Mouse (Mus musculus) neural tube, embryonic 13.5 days (tissue): ENCODE data around the gene Fabp2. TPM values are rescaled to one million over a fixed set of nuclear protein-coding genes. Genes with fewer than 3 reads are reported as not detected.
"Not testable (repeated sequence)": the region's sequence is repeated elsewhere in the genome, so short reads cannot be mapped to it uniquely, and the experiment has no call there.

ENCODE experiments used
- ATAC-seq: fragments of 200-750 bp; cut with Nextera tagmentation; 2 replicates; pipeline ENCODE4 v1.8.0; 2017; ENCODE audit warnings: low read depth, mild to moderate bottlenecking, moderate TSS enrichment, moderate library complexity
- H3K27ac ChIP-seq: fragments of 300-500 bp; sonication (generic); replicated peaks from 2 replicates; pipeline ENCODE4 v1.5.1; 2015; ENCODE audit warnings: moderate library complexity, mild to moderate bottlenecking, inconsistent platforms
- H3K27me3 ChIP-seq: fragments of 300-500 bp; sonication (generic); 2 replicates; pipeline ENCODE4 v1.6.1; 2015; ENCODE audit warnings: mild to moderate bottlenecking, inconsistent platforms
- H3K36me3 ChIP-seq: fragments of 300-500 bp; sonication (generic); 2 replicates; pipeline ENCODE4 v1.6.1; 2015; ENCODE audit warnings: mild to moderate bottlenecking, inconsistent platforms
- H3K4me1 ChIP-seq: fragments of 300-500 bp; sonication (generic); replicated peaks from 2 replicates; pipeline ENCODE4 v1.6.1; 2015; ENCODE audit warnings: inconsistent platforms
- H3K4me2 ChIP-seq: fragments of 300-500 bp; sonication (generic); 2 replicates; pipeline ENCODE4 v1.6.1; 2015; ENCODE audit warnings: inconsistent platforms, mild to moderate bottlenecking, moderate library complexity
- H3K4me3 ChIP-seq: fragments of 300-500 bp; sonication (generic); 2 replicates; pipeline ENCODE4 v1.5.1; 2015; ENCODE audit warnings: mild to moderate bottlenecking, inconsistent platforms
- H3K9ac ChIP-seq: fragments of 300-500 bp; sonication (generic); 2 replicates; pipeline ENCODE4 v1.6.1; 2015; ENCODE audit warnings: moderate library complexity, mild to moderate bottlenecking, inconsistent platforms
- H3K9me3 ChIP-seq: fragments of 300-500 bp; sonication (generic); 2 replicates; pipeline ENCODE4 v1.6.1; 2016; ENCODE audit warnings: inconsistent platforms
- WGBS: fragments of 180-500 bp; shearing (Covaris S2); methylation state at CpG from one replicate; pipeline ENCODE4 v1.1.7; 2015; 5-methylcytosine and 5-hydroxymethylcytosine counted together
- polyA plus RNA-seq: library from polyadenylated mRNA; unstranded; fragments of >200 nt; fragmentation: Nextera tagmentation; extraction: Ambion mirVana; gene quantifications from 2 replicates; pipeline ENCODE4 v1.2.1, GENCODE M21; 2015

Fabp2 gene
- polyA plus RNA-seq, 1 experiment from 2014 or later = not detected

GRCm38 (mm10) chr3:122923147-122923546, 28.3 kb downstream of the Fabp2 start:
- H3K4me3 ChIP-seq = no peak overlapping the region

GRCm38 (mm10) chr3:122924009-122924914, 29.4 kb downstream of the Fabp2 start, which contains the start of gene 1810037I17Rik:
TSS of gene 1810037I17Rik (plus strand) at chr3:122924203.
- no peaks in the 10 kb centered on the region for H3K27me3 ChIP-seq
- WGBS = under 1% methylated on average over 68 of the region's 68 CpGs
- peak; percentile 99 for ATAC-seq

More at GRCm38 (mm10) chr3:122923147-122923546, 28.3 kb downstream of the Fabp2 start:
- no peak for ATAC-seq
- H3K27ac ChIP-seq = no peak overlapping the region
- H3K4me2 ChIP-seq = peak overlapping the region; percentile 64
- peaks cover 18% of the 10 kb centered on the region for H3K4me1 ChIP-seq
- H3K27me3 ChIP-seq = no peaks in the 10 kb centered on the region
- no peaks in the 10 kb centered on the region for H3K9me3 ChIP-seq
- 72% methylated on average over 7 of the region's 7 CpGs for WGBS
- no peak overlapping the region for H3K9ac ChIP-seq
- no peaks in the 10 kb centered on the region for H3K36me3 ChIP-seq

GRCm38 (mm10) chr3:122929723-122930122, 34.9 kb downstream of the Fabp2 start:
- Histone ChIP-seq H3K36me3 (peaks cover 6% of the 10 kb centered on the region), H3K9me3 (no peaks in the 10 kb centered on the region), H3K27me3 (no peaks in the 10 kb centered on the region), H3K4me1 (peaks cover 18% of the 10 kb centered on the region), H3K4me2 (no peak overlapping the region), H3K9ac (no peak overlapping the region), H3K27ac (no peak overlapping the region), H3K4me3 (no peak overlapping the region)
- WGBS = 94% methylated on average over 6 of the region's 6 CpGs
- no peak for ATAC-seq

More at GRCm38 (mm10) chr3:122924009-122924914, 29.4 kb downstream of the Fabp2 start, which contains the start of gene 1810037I17Rik:
- Histone ChIP-seq H3K4me3 (peak within 1 kb of the TSS; percentile 60), H3K9ac (peak within 1 kb of the TSS; percentile 73), H3K4me1 (peaks cover 18% of the 10 kb centered on the region), H3K9me3 (no peaks in the 10 kb centered on the region), H3K36me3 (no peaks in the 10 kb centered on the region), H3K4me2 (peak within 1 kb of the TSS; percentile 64), H3K27ac (peak within 1 kb of the TSS; percentile 84)

DNA sequence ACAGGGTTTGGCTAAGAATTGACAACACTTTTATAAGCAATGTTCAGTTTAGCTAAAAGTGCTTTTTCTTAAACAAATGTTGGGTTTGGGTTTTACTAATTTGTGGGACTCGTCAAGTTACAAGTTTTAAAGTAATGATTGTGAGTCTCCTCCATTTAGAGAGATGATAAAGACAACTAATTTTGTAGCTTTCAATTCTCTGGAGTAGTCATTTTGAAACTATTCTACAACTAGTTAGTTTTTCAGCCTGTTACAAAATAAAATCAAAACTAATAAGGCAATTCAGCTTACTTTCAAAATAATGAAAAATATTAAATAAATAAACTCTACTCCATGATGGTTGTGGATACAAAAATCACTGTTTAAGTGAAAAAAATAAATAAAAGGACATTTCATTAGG, 37.6 kb downstream of the Fabp2 start:
- H3K4me3 ChIP-seq = no peak overlapping the region
- no peak for ATAC-seq
- H3K4me1 ChIP-seq = no peaks in the 10 kb centered on the region
- no peak overlapping the region for H3K9ac ChIP-seq
- H3K9me3 ChIP-seq = no peaks in the 10 kb centered on the region
- H3K36me3 ChIP-seq = peaks cover 6% of the 10 kb centered on the region
- no peaks in the 10 kb centered on the region for H3K27me3 ChIP-seq
- no peak overlapping the region for H3K4me2 ChIP-seq
- 91% methylated on average over 1 of the region's 1 CpGs for WGBS
- no peak overlapping the region for H3K27ac ChIP-seq

DNA sequence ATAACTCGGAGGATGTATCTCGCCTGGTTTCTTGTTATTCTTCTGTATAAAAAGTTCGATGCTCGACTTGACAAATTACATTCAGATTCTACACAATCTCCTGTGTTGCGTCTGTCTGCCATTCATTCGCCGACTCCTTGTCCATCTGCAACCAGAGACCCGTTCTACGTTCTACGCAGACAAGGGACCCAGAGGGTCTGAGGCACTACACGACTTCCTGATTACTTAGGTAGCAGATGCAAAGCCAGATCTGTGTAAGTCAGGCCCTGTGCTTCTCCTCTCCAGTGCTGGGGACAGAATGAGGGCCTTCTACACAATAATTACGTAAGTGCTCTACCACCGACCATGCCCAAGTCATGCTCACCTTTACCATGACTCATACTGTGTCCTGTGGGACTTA, 42.3 kb downstream of the Fabp2 start:
- not testable (repeated sequence) for H3K4me2 ChIP-seq, H3K36me3 ChIP-seq, ATAC-seq, H3K9me3 ChIP-seq, H3K27ac ChIP-seq, H3K9ac ChIP-seq, H3K4me1 ChIP-seq, H3K27me3 ChIP-seq, H3K4me3 ChIP-seq
- WGBS = 79% methylated on average over 13 of the region's 13 CpGs

DNA sequence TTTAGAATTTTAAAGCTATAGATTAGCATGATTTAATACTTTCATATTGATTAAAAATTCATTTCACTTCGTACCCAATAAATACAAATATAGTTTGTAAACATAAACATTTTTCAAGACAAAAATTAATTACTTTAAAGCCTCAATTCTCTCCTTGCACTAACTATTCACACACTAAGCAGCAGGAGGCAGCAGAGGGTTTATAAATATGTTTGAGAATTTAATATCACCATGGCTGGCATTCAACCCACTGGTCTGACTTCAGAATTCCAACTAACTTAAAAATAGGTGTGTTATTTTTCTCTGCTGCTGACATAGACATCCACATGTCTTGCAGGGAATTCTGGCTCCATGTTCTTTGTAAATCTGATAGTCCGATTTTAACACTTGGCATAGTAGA, 44.3 kb downstream of the Fabp2 start:
- ATAC-seq = no peak
- Histone ChIP-seq H3K27me3 (no peaks in the 10 kb centered on the region), H3K27ac (no peak overlapping the region), H3K9me3 (no peaks in the 10 kb centered on the region), H3K4me3 (no peak overlapping the region), H3K36me3 (peaks cover under 1% of the 10 kb centered on the region; the same call in 1 of the 2 replicates), H3K9ac (no peak overlapping the region), H3K4me2 (no peak overlapping the region), H3K4me1 (no peaks in the 10 kb centered on the region)
- WGBS = 85% methylated on average over 2 of the region's 2 CpGs

GRCm38 (mm10) chr3:122943387-122943890, 48.6 kb downstream of the Fabp2 start:
- Histone ChIP-seq H3K4me3 (no peak overlapping the region), H3K27me3 (no peaks in the 10 kb centered on the region), H3K4me2 (no peak overlapping the region), H3K36me3 (peaks cover 6% of the 10 kb centered on the region; the same call in 1 of the 2 replicates), H3K9ac (no peak overlapping the region), H3K9me3 (no peaks in the 10 kb centered on the region), H3K4me1 (no peaks in the 10 kb centered on the region), H3K27ac (no peak overlapping the region)
- 80% methylated on average over 6 of the region's 6 CpGs for WGBS
- no peak for ATAC-seq

Other genes starting within 250 kb of the Fabp2 start
- gene Pde5a, start 166.1 kb upstream of the Fabp2 start, polyA plus RNA-seq = 1.7 and 2.2 TPM in 2 replicates
- not detected in 2 replicates for gene Gm10959, start 24.3 kb downstream of the Fabp2 start, polyA plus RNA-seq
- 105 and 110 TPM in 2 replicates for gene 1810037I17Rik, start 29.1 kb downstream of the Fabp2 start, polyA plus RNA-seq
- 6.4 and 7.0 TPM in 2 replicates for gene Usp53, start 89.4 kb downstream of the Fabp2 start, polyA plus RNA-seq
- gene Myoz2, start 139.9 kb downstream of the Fabp2 start, polyA plus RNA-seq = 0.81 and 3.4 TPM in 2 replicates